Mouse (Mus musculus): ENCODE data around the gene Cst13.

GRCm38 (mm10) chr2:148879199-148879598, 59.3 kb downstream of the Cst13 start:
- TF ChIP-seq CTCF (IDR thresholded peaks at IDR 0.05; ENCODE audit: borderline replicate concordance, control insufficient read depth, extremely low read depth, insufficient read depth, low read length, poor library complexity) (no peak), POLR2A (IDR thresholded peaks at IDR 0.05; ENCODE audit: control insufficient read depth, extremely low read depth, insufficient read depth, low read length, poor library complexity) (no peak)
